Mouse (Mus musculus) kidney, postnatal 0 days (tissue): ENCODE data around the gene Pigv. TPM values are rescaled to one million over a fixed set of nuclear protein-coding genes. Genes with fewer than 3 reads are reported as not detected.

ENCODE experiments used
- ATAC-seq: fragments of 200-750 bp; cut with Nextera tagmentation; replicated peaks from 2 replicates; pipeline ENCODE4 v1.8.0; 2017; ENCODE audit warnings: low read depth, moderate number of reproducible peaks, moderate TSS enrichment, moderate library complexity; ENCODE audit not compliant: low FRiP score
- DNase-seq: peaks from one replicate; pipeline ENCODE4 v3.0.0-alpha.2; 2016; ENCODE audit warnings: low spot score
- H3K27ac ChIP-seq: fragments of 300-500 bp; sonication (generic); 2 replicates; pipeline ENCODE4 v1.5.1; 2014; ENCODE audit warnings: mild to moderate bottlenecking
- H3K27me3 ChIP-seq: fragments of 300-500 bp; sonication (generic); 2 replicates; pipeline ENCODE4 v1.6.1; 2014; ENCODE audit warnings: low read length, mixed read lengths; ENCODE audit not compliant: insufficient read depth
- H3K36me3 ChIP-seq: fragments of 300-500 bp; sonication (generic); 2 replicates; pipeline ENCODE4 v1.6.1; 2014; ENCODE audit warnings: low read length, mixed read lengths; ENCODE audit not compliant: insufficient read depth
- H3K4me1 ChIP-seq: fragments of 300-500 bp; sonication (generic); replicated peaks from 2 replicates; pipeline ENCODE4 v1.6.1; 2014; ENCODE audit warnings: antibody characterized with exemption, low read length, mixed read lengths; ENCODE audit not compliant: insufficient read depth
- H3K4me2 ChIP-seq: fragments of 300-500 bp; sonication (generic); 2 replicates; pipeline ENCODE4 v1.6.1; 2014; ENCODE audit warnings: mild to moderate bottlenecking, low read length, moderate library complexity, mixed read lengths
- H3K4me3 ChIP-seq: fragments of 300-500 bp; sonication (generic); replicated peaks from 2 replicates; pipeline ENCODE4 v1.5.1; 2014; ENCODE audit warnings: low read depth, low read length
- H3K9ac ChIP-seq: fragments of 300-500 bp; sonication (generic); 2 replicates; pipeline ENCODE4 v1.6.1; 2014; ENCODE audit warnings: low read depth, low read length
- H3K9me3 ChIP-seq: fragments of 300-500 bp; sonication (generic); replicated peaks from 2 replicates; pipeline ENCODE4 v1.6.1; 2016; ENCODE audit warnings: low read length, inconsistent platforms, mixed read lengths
- CTCF ChIP-seq: IDR thresholded peaks from 2 replicates; pipeline ENCODE4 v1.5.1; 2016; ENCODE audit warnings: antibody characterized with exemption, low read depth, mild to moderate bottlenecking, moderate library complexity
- WGBS: fragments of 180-500 bp; shearing (Covaris S2); extraction: QIAGEN DNeasy Blood & Tissue Kit; methylation state at CpG from one replicate; pipeline ENCODE4 v1.1.7; 2014; 5-methylcytosine and 5-hydroxymethylcytosine counted together
- polyA plus RNA-seq: library from polyadenylated mRNA; unstranded; fragments of >200 nt; fragmentation: Nextera tagmentation; extraction: Ambion mirVana; gene quantifications from 2 replicates; pipeline ENCODE4 v1.2.1, GENCODE M21; 2015

Pigv gene
- polyA plus RNA-seq, 1 experiment from 2014 or later = 19.1 TPM

- no peak overlapping the region for H3K27ac ChIP-seq
- 0 out of 2 replicates have a peak, but pooled peaks cover 12% of the 10 kb centered on the region for H3K36me3 ChIP-seq
- peaks cover 9% of the 10 kb centered on the region; the same call in 1 of the 2 replicates for H3K4me1 ChIP-seq
- no peak overlapping the region for H3K4me2 ChIP-seq
- no peak for DNase-seq
- H3K27me3 ChIP-seq = no peaks in the 10 kb centered on the region
- ATAC-seq = no peak
- no peak overlapping the region for H3K9ac ChIP-seq
- TF ChIP-seq CTCF = no peak
- H3K4me3 ChIP-seq = no peak overlapping the region
- 57% methylated on average over 3 of the region's 3 CpGs for WGBS
- no peaks in the 10 kb centered on the region for H3K9me3 ChIP-seq
Observed at GRCm38 (mm10) chr4:133668537-133668936, 3.9 kb downstream of the Pigv start.

DNA sequence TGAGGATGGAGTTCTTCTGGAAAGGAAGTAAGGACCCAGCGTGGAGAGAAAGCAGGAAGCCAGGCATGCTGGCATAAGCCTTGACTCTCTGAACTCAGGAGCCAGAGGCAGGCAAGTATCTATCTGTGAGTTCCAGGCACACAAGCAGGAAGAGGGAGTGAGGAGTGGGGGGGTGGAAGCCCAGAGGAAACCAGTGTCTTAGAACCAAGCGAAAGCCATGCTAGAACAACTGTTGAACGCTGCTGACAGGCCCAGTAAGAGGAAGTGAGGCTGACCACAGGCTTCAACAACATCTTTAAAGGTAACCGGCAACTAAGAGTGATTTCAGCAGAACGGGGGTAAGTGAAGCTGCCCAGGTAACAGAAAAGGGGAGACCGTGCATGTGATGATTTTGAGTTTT, 6.2 kb downstream of the Pigv start:
- H3K4me3 ChIP-seq = no peak overlapping the region
- H3K9me3 ChIP-seq = no peaks in the 10 kb centered on the region
- peaks cover 22% of the 10 kb centered on the region; the same call in 1 of the 2 replicates for H3K36me3 ChIP-seq
- no peak for TF ChIP-seq CTCF
- peaks cover 9% of the 10 kb centered on the region; the same call in 1 of the 2 replicates for H3K4me1 ChIP-seq
- DNase-seq (no peak), ATAC-seq (no peak)
- 76% methylated on average over 6 of the region's 6 CpGs for WGBS
- H3K9ac ChIP-seq = no peak overlapping the region
- no peaks in the 10 kb centered on the region for H3K27me3 ChIP-seq
- H3K4me2 ChIP-seq = no peak overlapping the region
- no peak overlapping the region for H3K27ac ChIP-seq

- ATAC-seq (no peak), DNase-seq (no peak)
- no peak overlapping the region for H3K4me2 ChIP-seq
- H3K9me3 ChIP-seq = no peaks in the 10 kb centered on the region
- H3K27ac ChIP-seq = no peak overlapping the region
- H3K36me3 ChIP-seq = peaks cover 22% of the 10 kb centered on the region; the same call in 1 of the 2 replicates
- whole genome bisulfite sequencing = 86% methylated on average over 11 of the region's 11 CpGs
- no peak for TF ChIP-seq CTCF
- H3K4me3 ChIP-seq = no peak overlapping the region
- H3K27me3 ChIP-seq = no peaks in the 10 kb centered on the region
- peaks cover 11% of the 10 kb centered on the region for H3K4me1 ChIP-seq
- no peak overlapping the region for H3K9ac ChIP-seq
Observed at GRCm38 (mm10) chr4:133665118-133665517, 7.3 kb downstream of the Pigv start.

GRCm38 (mm10) chr4:133662945-133663344, 9.5 kb downstream of the Pigv start:
- DNase-seq (no peak), ATAC-seq (no peak)
- H3K4me1 ChIP-seq = peaks cover 20% of the 10 kb centered on the region
- H3K36me3 ChIP-seq = peaks cover 16% of the 10 kb centered on the region; the same call in 1 of the 2 replicates
- H3K9ac ChIP-seq = no peak overlapping the region
- WGBS = 79% methylated on average over 8 of the region's 8 CpGs
- no peak for TF ChIP-seq CTCF
- no peaks in the 10 kb centered on the region for H3K9me3 ChIP-seq
- H3K4me2 ChIP-seq = no peak overlapping the region
- no peaks in the 10 kb centered on the region for H3K27me3 ChIP-seq
- no peak overlapping the region for H3K27ac ChIP-seq
- H3K4me3 ChIP-seq = no peak overlapping the region

DNA sequence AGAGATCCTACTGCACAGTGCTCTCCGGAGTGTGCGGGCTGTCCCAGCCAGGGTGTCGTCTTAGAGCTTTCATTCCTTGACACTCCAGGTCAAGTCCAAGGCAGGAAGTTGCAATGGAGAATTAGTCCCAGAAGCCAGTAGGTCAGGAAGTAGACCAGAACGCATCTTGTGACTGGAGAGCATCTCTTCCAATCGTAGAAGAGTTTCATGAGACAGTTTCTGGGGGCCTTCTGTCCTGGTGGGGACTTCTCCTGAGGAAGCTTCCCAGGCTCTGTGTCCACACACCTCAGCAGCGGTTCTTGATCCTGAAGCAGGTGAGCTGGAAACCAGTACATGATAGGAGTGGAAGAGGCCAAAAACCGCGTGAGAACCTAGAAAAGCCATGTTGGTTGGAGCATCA, 10.0 kb downstream of the Pigv start:
- no peaks in the 10 kb centered on the region for H3K9me3 ChIP-seq
- no peak overlapping the region for H3K9ac ChIP-seq
- peaks cover 20% of the 10 kb centered on the region for H3K4me1 ChIP-seq
- H3K4me3 ChIP-seq = no peak overlapping the region
- DNase-seq (no peak), ATAC-seq (no peak)
- no peak for TF ChIP-seq CTCF
- H3K27ac ChIP-seq = no peak overlapping the region
- H3K4me2 ChIP-seq = no peak overlapping the region
- H3K36me3 ChIP-seq = peaks cover 16% of the 10 kb centered on the region; the same call in 1 of the 2 replicates
- H3K27me3 ChIP-seq = no peaks in the 10 kb centered on the region
- WGBS = 83% methylated on average over 8 of the region's 8 CpGs

DNA sequence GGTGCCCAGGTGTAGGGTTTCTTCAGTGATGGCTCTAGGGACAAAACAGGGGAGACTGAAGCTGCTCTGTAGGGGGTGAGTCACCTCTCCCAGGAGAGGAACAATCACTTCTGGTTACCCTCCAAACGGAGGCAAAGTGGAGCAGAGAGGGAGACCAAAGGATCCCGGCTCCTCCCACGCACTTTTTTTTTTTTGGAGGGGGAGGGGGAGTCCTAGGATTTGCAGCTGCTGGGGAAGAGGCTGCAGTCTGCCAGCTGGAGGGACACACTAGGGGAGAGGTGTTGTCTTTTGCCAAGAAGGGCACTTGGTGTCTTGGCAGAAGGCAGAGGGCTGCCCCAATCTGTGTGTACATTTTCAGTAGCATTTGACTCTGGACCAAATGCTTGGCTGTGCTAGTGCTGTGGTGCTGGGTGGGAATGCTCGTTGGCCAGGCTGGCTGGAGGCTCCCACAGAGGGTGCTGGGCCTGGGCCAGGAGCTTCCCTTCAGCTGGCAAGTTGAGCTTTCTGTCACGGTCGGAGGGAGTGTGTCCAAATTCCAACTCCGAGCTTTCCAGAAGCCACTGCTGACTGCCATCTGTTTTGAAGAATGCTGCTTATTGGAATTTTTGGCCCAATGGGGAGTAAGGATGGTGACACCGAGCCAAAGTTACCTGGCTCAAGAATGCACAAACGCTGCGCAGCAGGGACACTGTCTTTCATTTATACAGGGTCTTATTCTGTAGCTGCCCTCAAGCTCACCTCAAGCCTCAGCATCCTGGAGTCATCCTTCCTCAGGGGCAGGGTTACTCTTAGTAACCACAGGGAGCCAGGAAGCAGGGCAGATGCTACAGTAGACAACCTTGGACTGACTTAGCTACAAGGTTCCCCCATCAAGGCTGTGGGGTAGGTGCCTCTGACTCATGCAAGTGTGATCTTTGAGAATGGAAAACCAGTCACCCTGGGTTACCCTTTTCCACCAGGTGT, 12.0 kb downstream of the Pigv start:
- ATAC-seq (peak; percentile 52; the same call in 1 of the 2 replicates), DNase-seq (peak; percentile 86)
- Histone ChIP-seq H3K4me3 (peak overlapping the region; percentile 37), H3K4me2 (peak overlapping the region; percentile 60), H3K4me1 (peaks cover 25% of the 10 kb centered on the region), H3K9ac (peak overlapping the region; percentile 53), H3K27ac (peak overlapping the region; percentile 97), H3K36me3 (peaks cover 12% of the 10 kb centered on the region; the same call in 1 of the 2 replicates), H3K9me3 (no peaks in the 10 kb centered on the region), H3K27me3 (no peaks in the 10 kb centered on the region)
- WGBS = 5% methylated on average over 10 of the region's 10 CpGs
- TF ChIP-seq CTCF = no peak
